Mouse (Mus musculus) cerebellum, adult (tissue): ENCODE measurements at regions not wholly inside any gene's neighbourhood (a gene's known extent, or its start where the extent isn't known, plus 50 kb on each side); places are given as distances from the start of the nearest gene placed in this dataset.

ENCODE experiments used
- ATAC-seq: cut with Nextera tagmentation; 2 replicates; pipeline ENCODE4 v1.9.2; 2017; ENCODE audit warnings: mild to moderate bottlenecking, moderate library complexity, mixed read lengths; ENCODE audit not compliant: insufficient number of reproducible peaks, low FRiP score, low TSS enrichment

GRCm38 (mm10) chr2:137729207-137729606 is 527.2 kb upstream of the Btbd3 start:
- no peak for ATAC-seq

- ATAC-seq = no peak
These were observed 532.7 kb upstream of the Btbd3 start for GRCm38 (mm10) chr2:137723651-137724050.

GRCm38 (mm10) chr2:137721767-137722424 is 534.5 kb upstream of the Btbd3 start:
- ATAC-seq = no peak

- peak; percentile 15; the same call in 1 of the 2 replicates for ATAC-seq
These were observed 540.5 kb upstream of the Btbd3 start for GRCm38 (mm10) chr2:137715891-137716290.

GRCm38 (mm10) chr2:137706528-137706988 is 549.8 kb upstream of the Btbd3 start:
- ATAC-seq = no peak

GRCm38 (mm10) chr2:137705724-137706422 is 550.5 kb upstream of the Btbd3 start:
- ATAC-seq = peak; percentile 64; the same call in 1 of the 2 replicates

DNA sequence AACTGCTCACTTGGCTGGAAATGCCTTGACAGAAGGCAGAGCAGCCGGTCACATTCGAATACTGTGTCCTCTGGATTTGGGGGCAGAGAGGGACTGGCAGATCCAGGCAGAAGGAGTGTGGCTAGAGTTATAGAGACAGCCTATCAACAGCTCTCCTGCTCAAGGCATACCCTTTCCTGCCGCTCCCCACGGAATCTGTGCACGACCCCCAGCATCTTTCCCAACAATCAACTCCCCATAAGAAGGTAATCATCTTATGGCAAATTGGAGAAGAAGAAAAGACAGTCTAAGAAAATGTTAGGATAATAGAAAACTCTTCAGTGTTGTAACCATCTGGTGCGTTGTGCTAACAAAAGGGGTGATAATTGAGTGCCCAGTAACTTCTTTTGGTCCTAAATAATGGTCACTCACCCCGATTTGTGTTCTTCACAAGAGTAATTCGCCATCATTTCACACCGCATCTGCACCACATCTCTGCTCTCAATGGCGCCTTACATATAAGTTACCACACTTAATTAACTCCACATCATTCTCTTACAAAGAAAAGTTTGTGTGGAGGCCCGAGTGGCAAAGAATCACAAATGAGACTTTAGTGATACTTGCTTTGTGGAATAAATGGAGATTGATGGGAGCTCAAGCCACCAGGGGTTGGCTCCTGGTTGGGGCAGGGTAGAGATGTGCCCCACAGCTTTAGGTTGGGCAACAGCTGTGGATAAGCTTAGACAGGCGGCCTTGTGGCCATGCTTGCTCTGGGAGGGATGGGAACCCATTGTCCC is 551.2 kb upstream of the Btbd3 start:
- ATAC-seq = peak; percentile 69; the same call in 1 of the 2 replicates

- ATAC-seq = 0 out of 2 replicates have a peak, but pooled peaks have one; percentile 23
These were observed 551.8 kb upstream of the Btbd3 start for GRCm38 (mm10) chr2:137704565-137704947.

DNA sequence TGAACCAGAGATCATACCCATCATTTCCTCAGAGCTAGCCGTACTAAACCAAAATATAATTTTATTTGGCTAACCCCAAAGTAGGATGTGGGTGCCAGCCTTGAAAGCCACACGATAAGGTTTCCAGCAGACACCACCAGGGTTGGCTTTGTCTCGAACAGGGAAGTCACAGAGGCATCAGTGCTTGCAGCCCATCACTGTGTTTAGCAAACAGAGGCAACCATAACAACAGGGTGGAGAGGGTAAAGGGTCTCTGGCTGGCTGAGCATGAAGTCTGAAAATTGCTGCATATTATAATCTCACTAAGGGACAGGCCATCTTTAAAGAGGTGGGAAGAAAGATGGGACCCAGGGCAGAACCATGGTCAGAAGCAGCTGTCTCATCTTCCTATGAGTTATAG is 552.3 kb upstream of the Btbd3 start:
- ATAC-seq = no peak

DNA sequence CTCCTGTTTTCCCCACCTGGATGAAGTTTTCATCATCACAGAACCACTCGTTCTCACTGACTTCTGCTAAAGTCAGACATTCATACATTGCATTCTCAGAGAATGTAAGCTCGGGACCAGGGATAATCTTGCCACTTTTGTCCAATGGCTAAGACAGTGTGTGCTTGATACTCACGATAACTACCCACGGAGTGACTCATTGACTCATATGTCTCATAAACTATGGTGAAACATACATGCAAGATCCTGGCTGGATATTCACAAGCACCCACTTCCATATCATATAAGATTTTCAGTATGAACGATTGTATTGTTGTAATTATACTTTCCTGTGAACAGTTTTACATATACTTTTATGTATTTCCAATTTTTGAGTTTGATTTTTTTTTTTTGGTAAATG is 560.5 kb upstream of the Btbd3 start:
- ATAC-seq = no peak

GRCm38 (mm10) chr2:137694020-137694419 is 562.3 kb upstream of the Btbd3 start:
- ATAC-seq = no peak

GRCm38 (mm10) chr2:137687208-137687607 is 569.2 kb upstream of the Btbd3 start:
- ATAC-seq = no peak

GRCm38 (mm10) chr2:137686735-137687134 is 569.6 kb upstream of the Btbd3 start:
- 0 out of 2 replicates have a peak, but pooled peaks have one; percentile 52 for ATAC-seq

GRCm38 (mm10) chr2:137681762-137682161 is 565.3 kb upstream of the Jag1 start:
- no peak for ATAC-seq

DNA sequence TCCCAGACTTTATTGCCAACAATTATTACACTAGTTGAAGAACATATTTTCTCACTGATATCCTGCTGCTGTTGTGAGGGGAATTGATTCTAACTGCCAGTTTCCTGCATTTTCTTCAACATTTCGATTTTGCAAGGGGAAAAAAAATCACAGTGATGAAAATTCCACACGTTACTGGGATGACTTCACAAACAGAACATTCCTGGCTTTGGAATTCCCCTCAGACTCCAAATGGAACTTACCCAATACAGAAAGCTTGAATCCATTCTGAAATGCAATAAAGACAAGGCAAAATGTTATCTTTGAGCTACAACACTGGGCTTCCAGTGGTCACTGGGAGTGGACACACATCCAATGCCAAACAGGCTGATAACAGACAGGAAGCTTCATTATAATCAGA is 546.7 kb upstream of the Jag1 start:
- no peak for ATAC-seq

DNA sequence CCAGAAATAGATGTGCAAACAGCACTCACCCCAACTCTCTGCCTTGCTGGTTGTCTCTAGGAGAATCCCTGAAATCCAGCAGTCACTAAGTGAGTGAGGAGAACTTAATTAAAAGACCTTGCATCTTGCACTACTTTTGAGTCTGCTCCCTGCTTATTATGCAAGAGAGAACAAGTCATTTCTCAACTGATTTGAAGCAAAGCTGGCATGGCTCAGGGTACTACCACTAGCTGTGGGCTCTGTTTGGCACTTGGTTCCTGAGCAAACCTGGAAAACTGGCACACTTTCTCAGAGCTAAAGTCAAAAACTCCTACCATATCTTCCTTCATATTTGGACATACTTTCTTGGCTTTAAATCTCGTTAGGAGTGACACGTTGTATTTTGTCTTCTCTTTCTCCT is 545.8 kb upstream of the Jag1 start:
- ATAC-seq = no peak

DNA sequence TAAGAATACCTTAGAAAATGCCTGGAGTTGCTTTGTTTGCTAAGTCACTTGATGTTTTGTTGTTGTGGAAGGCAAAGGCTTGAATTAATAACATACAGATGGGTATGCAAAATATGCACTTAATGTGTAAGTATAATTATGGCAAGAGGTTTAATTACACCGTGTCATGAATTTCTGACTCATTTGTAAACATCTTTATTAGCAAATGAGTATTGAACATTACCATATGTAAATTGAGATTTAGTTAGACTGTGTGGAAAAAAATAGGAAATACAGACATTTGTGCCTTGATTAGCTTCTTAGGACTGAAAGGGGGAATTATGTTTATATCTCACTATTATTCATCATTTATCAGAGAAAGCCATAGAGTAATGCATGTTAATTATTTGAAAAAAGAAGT is 544.0 kb upstream of the Jag1 start:
- ATAC-seq = no peak

GRCm38 (mm10) chr2:137654296-137654695 is 537.9 kb upstream of the Jag1 start:
- ATAC-seq = no peak

DNA sequence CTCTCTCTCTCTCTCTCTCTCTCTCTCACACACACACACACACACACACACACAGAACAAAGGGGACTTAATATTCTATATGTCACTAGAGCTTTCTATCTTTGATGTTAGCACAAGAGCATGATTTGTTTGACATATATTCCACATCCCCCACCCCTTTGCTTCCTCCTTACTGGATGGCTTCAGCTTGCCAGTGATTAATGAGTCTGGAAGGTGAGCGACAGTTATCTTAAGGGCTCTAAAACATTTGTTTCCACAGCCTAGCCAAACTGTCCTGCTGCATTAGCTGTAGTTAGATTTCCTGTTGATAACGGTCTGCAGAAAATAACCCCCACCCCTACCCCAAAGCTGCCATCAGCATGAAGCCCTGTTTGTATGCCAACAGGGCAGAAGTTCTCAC is 527.7 kb upstream of the Jag1 start:
- ATAC-seq = no peak

GRCm38 (mm10) chr2:137643269-137644055 is 527.0 kb upstream of the Jag1 start:
- ATAC-seq = no peak
